Mouse (Mus musculus): ENCODE data around the gene Mrps21.
A peak's percentile ranks its signal among the peaks of the same experiment; 100 is the strongest.
"Not testable (repeated sequence)": the region's sequence is repeated elsewhere in the genome, so short reads cannot be mapped to it uniquely, and the experiment has no call there.

Mrps21 gene

GRCm38 (mm10) chr3:95892066-95893052, 21.0 kb upstream of the Mrps21 start:
- ATAC-seq (ENCODE audit: low TSS enrichment) = no peak

- ATAC-seq (ENCODE audit: low TSS enrichment) = no peak
Measured at GRCm38 (mm10) chr3:95891211-95892065, 20.1 kb upstream of the Mrps21 start, which contains the start of gene BC028528. Gene BC028528 (minus strand): TSS chr3:95892005.

- no peak for ATAC-seq (ENCODE audit: low TSS enrichment)
Measured at GRCm38 (mm10) chr3:95889664-95890063, 18.3 kb upstream of the Mrps21 start.

GRCm38 (mm10) chr3:95887596-95887995, 16.3 kb upstream of the Mrps21 start:
- ATAC-seq (ENCODE audit: low TSS enrichment) = no peak

GRCm38 (mm10) chr3:95884400-95884799, 13.1 kb upstream of the Mrps21 start:
- no peak for ATAC-seq (ENCODE audit: low TSS enrichment)

GRCm38 (mm10) chr3:95882816-95883425, 11.6 kb upstream of the Mrps21 start:
- ATAC-seq (ENCODE audit: low TSS enrichment) = peak; percentile 33; the same call in 1 of the 2 replicates

- ATAC-seq (ENCODE audit: low TSS enrichment) = peak; percentile 88
Measured at GRCm38 (mm10) chr3:95881979-95882815, 10.9 kb upstream of the Mrps21 start, which contains the start of gene Ciart. Gene Ciart (minus strand): TSS chr3:95882251.

- no peak for ATAC-seq (ENCODE audit: low TSS enrichment)
Measured at GRCm38 (mm10) chr3:95879063-95879462, 7.7 kb upstream of the Mrps21 start.

GRCm38 (mm10) chr3:95872048-95872447, 729 bp upstream of the Mrps21 start:
- no peak for ATAC-seq (ENCODE audit: low TSS enrichment)

- ATAC-seq (ENCODE audit: low TSS enrichment) = no peak
Measured at GRCm38 (mm10) chr3:95870976-95871375, 343 bp downstream of the Mrps21 start.

- ATAC-seq (ENCODE audit: low TSS enrichment) = no peak
Measured at GRCm38 (mm10) chr3:95867408-95867807, 3.9 kb downstream of the Mrps21 start.

GRCm38 (mm10) chr3:95866071-95866470, 5.2 kb downstream of the Mrps21 start:
- no peak for ATAC-seq (ENCODE audit: low TSS enrichment)

- ATAC-seq (ENCODE audit: low TSS enrichment) = no peak
Measured at GRCm38 (mm10) chr3:95865571-95865970, 5.7 kb downstream of the Mrps21 start.

- peak; percentile 87 for ATAC-seq (ENCODE audit: low TSS enrichment)
Measured at GRCm38 (mm10) chr3:95865050-95865449, 6.3 kb downstream of the Mrps21 start.

GRCm38 (mm10) chr3:95863578-95863977, 7.7 kb downstream of the Mrps21 start:
- ATAC-seq (ENCODE audit: low TSS enrichment) = no peak

GRCm38 (mm10) chr3:95861796-95862195, 9.5 kb downstream of the Mrps21 start:
- ATAC-seq (ENCODE audit: low TSS enrichment) = no peak

GRCm38 (mm10) chr3:95861216-95861615, 10.1 kb downstream of the Mrps21 start:
- ATAC-seq (ENCODE audit: low TSS enrichment) = no peak

- no peak for ATAC-seq (ENCODE audit: low TSS enrichment)
Measured at GRCm38 (mm10) chr3:95860323-95860722, 11.0 kb downstream of the Mrps21 start.

GRCm38 (mm10) chr3:95858278-95858677, 13.0 kb downstream of the Mrps21 start:
- not testable (repeated sequence) for ATAC-seq (ENCODE audit: low TSS enrichment)

- not testable (repeated sequence) for ATAC-seq (ENCODE audit: low TSS enrichment)
Measured at GRCm38 (mm10) chr3:95857050-95857449, 14.3 kb downstream of the Mrps21 start.

- peak; percentile 13; the same call in 1 of the 2 replicates for ATAC-seq (ENCODE audit: low TSS enrichment)
Measured at GRCm38 (mm10) chr3:95856115-95856514, 15.2 kb downstream of the Mrps21 start.

Measured in frontal cortex, adult (tissue).